Mouse (Mus musculus): ENCODE data around the gene Rab31. TPM values are rescaled to one million over a fixed set of nuclear protein-coding genes. Genes with fewer than 3 reads are reported as not detected.

Rab31 gene
- polyA plus RNA-seq, 1 experiment from 2014 or later = 31.0 TPM

DNA sequence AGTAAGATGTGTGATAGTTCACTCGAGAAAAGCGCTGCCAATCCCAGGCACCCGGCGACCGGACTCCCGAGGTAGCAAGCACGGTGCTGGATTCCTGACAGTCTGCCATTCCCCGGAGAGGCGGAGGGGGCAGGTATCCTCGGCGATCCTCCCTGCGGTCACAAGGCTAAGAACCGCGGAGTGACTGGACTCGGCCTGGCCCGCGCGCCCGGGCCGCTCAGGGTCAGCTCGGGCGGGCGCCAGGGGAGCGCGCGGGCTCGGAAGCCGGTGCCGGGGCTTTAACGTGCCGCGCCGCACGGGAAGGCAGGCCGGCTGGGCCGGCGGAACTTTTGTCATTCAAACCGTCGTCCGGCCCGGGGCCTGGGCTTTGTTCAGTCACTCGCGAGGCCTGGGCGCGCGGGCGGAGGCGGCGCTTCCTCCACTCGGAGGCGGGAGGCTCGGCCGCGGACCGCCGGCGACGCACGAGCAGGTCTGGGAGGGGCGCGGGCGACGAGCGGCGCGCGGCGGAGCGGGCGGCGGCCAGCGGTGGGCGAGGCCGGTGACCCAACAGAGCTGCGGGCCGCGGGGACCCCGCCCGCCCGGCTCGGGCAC is 10.1 kb upstream of the Rab31 start, which contains the start of gene Ppp4r1:
TSS of gene Ppp4r1 (plus strand) at position 23 of the 591 bp plus-strand sequence.
- Histone ChIP-seq H3K4me1 (ENCODE audit: control insufficient read depth in 2 of 2, insufficient read depth in 2 of 2, low read length in 2 of 2) (peaks cover 4 to 13% of the 10 kb centered on the region in 2 experiments), H3K27me3 (ENCODE audit: control insufficient read depth, insufficient read depth, low read length) (no peaks in the 10 kb centered on the region), H3K27ac (replicated peaks in 1 of 2; ENCODE audit: control insufficient read depth in 1 of 2, insufficient read depth in 1 of 2, low read depth in 2 of 2, low read length in 2 of 2) (peak within 1 kb of the TSS; percentile 97 to 98), H3K4me3 (ENCODE audit: control insufficient read depth in 1 of 2, insufficient read depth in 1 of 2, low read depth in 1 of 2, low read length in 2 of 2) (peak within 1 kb of the TSS; percentile 93 to 99), H3K4me2 (ENCODE audit: low read length) (peak within 1 kb of the TSS; percentile 73), H3K36me3 (ENCODE audit: control insufficient read depth, insufficient read depth, low read length) (no peaks in the 10 kb centered on the region), H3K9ac (ENCODE audit: low read length) (peak within 1 kb of the TSS; percentile 100), H3K9me3 (ENCODE audit: control insufficient read depth, low read length) (no peaks in the 10 kb centered on the region)
- under 1% methylated on average over 79 of the region's 81 CpGs for WGBS
- peak; percentile 83 for ATAC-seq (ENCODE audit: insufficient number of reproducible peaks, insufficient read depth, low FRiP score, low read depth)

DNA sequence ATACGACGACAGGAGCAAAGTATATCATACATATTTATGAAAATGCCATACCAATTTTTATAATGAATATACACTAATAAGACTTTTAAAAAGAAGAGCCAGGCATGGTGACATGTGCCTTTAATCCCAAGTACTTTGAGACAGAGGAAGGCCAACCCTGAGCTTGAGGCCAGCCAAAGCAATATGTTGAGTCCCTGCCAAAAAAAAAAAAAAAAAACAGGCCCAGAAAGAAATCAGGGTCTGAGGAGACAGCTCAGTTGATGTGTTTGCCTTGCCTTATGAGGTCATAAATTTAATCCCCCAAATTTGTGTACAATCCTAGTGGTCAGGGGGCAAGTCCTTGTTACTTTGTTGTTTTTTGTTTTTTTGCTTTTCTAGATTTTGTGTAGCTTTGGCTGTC is 8.4 kb upstream of the Rab31 start:
- Histone ChIP-seq H3K4me2 (ENCODE audit: low read length) (no peak overlapping the region), H3K36me3 (ENCODE audit: control insufficient read depth, insufficient read depth, low read length) (no peaks in the 10 kb centered on the region), H3K9ac (ENCODE audit: low read length) (no peak overlapping the region), H3K27ac (replicated peaks in 1 of 2; ENCODE audit: control insufficient read depth in 1 of 2, insufficient read depth in 1 of 2, low read depth in 2 of 2, low read length in 2 of 2) (no peak overlapping the region), H3K9me3 (ENCODE audit: control insufficient read depth, low read length) (no peaks in the 10 kb centered on the region), H3K4me1 (ENCODE audit: control insufficient read depth in 2 of 2, insufficient read depth in 2 of 2, low read length in 2 of 2) (peaks cover 4 to 9% of the 10 kb centered on the region in 2 experiments), H3K4me3 (ENCODE audit: control insufficient read depth in 1 of 2, insufficient read depth in 1 of 2, low read depth in 1 of 2, low read length in 2 of 2) (no peak overlapping the region), H3K27me3 (ENCODE audit: control insufficient read depth, insufficient read depth, low read length) (no peaks in the 10 kb centered on the region)
- 96% methylated on average over 2 of the region's 2 CpGs for WGBS
- ATAC-seq (ENCODE audit: insufficient number of reproducible peaks, insufficient read depth, low FRiP score, low read depth) = no peak

DNA sequence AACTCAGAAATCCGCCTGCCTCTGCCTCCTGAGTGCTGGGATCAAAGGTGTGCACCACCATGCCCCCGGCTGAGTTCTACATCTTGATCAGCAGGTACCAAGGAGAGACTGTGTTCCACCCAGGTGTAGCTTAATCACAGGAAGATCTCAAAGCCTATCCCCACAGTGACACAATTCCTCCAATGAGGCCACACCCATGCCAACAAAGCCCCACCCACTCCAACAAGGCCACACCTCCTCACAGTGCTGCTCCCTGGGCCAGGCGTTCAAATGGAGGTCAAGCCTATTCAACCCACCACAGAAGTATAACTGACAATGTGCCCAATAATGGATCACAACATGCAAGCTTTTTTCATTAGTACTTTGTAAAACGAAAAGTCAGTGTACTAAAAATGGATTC is 4.9 kb upstream of the Rab31 start:
- WGBS = 86% methylated on average over 4 of the region's 4 CpGs
- H3K9ac ChIP-seq (ENCODE audit: low read length) = no peak overlapping the region
- H3K4me2 ChIP-seq (ENCODE audit: low read length) = no peak overlapping the region
- peaks cover 4 to 14% of the 10 kb centered on the region in 2 experiments for H3K4me1 ChIP-seq (ENCODE audit: control insufficient read depth in 2 of 2, insufficient read depth in 2 of 2, low read length in 2 of 2)
- H3K27ac ChIP-seq (replicated peaks in 1 of 2; ENCODE audit: control insufficient read depth in 1 of 2, insufficient read depth in 1 of 2, low read depth in 2 of 2, low read length in 2 of 2) = no peak overlapping the region
- H3K9me3 ChIP-seq (ENCODE audit: control insufficient read depth, low read length) = no peaks in the 10 kb centered on the region
- ATAC-seq (ENCODE audit: insufficient number of reproducible peaks, insufficient read depth, low FRiP score, low read depth) = no peak
- H3K36me3 ChIP-seq (ENCODE audit: control insufficient read depth, insufficient read depth, low read length) = no peaks in the 10 kb centered on the region
- H3K4me3 ChIP-seq (ENCODE audit: control insufficient read depth in 1 of 2, insufficient read depth in 1 of 2, low read depth in 1 of 2, low read length in 2 of 2) = no peak overlapping the region
- H3K27me3 ChIP-seq (ENCODE audit: control insufficient read depth, insufficient read depth, low read length) = no peaks in the 10 kb centered on the region

DNA sequence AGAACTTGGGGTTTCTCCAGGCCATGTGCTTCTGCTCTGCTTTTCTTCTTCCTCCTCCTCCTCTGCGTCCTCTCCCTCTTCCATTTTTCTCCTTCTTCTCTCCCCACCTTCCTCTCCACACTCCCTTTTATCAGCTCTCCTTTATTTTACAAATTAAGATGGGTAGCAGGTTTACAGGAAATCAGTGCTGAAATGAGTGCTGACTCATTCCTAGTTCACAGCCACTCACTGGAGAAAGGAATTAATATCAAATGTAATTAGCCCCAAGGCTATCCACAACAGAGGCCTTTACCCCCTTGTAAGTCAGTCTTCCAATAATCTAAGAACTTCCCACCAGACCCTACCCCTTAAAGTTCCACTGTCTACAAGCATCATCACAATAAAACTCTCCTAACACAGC is 3.7 kb upstream of the Rab31 start:
- Histone ChIP-seq H3K9ac (ENCODE audit: low read length) (no peak overlapping the region), H3K27ac (replicated peaks in 1 of 2; ENCODE audit: control insufficient read depth in 1 of 2, insufficient read depth in 1 of 2, low read depth in 2 of 2, low read length in 2 of 2) (no peak overlapping the region), H3K4me3 (ENCODE audit: control insufficient read depth in 1 of 2, insufficient read depth in 1 of 2, low read depth in 1 of 2, low read length in 2 of 2) (no peak overlapping the region), H3K36me3 (ENCODE audit: control insufficient read depth, insufficient read depth, low read length) (no peaks in the 10 kb centered on the region), H3K4me2 (ENCODE audit: low read length) (no peak overlapping the region), H3K9me3 (ENCODE audit: control insufficient read depth, low read length) (no peaks in the 10 kb centered on the region), H3K4me1 (ENCODE audit: control insufficient read depth in 2 of 2, insufficient read depth in 2 of 2, low read length in 2 of 2) (peaks cover 7 to 16% of the 10 kb centered on the region in 2 experiments), H3K27me3 (ENCODE audit: control insufficient read depth, insufficient read depth, low read length) (no peaks in the 10 kb centered on the region)
- WGBS = 84% methylated on average over 1 of the region's 1 CpGs
- ATAC-seq (ENCODE audit: insufficient number of reproducible peaks, insufficient read depth, low FRiP score, low read depth) = no peak

DNA sequence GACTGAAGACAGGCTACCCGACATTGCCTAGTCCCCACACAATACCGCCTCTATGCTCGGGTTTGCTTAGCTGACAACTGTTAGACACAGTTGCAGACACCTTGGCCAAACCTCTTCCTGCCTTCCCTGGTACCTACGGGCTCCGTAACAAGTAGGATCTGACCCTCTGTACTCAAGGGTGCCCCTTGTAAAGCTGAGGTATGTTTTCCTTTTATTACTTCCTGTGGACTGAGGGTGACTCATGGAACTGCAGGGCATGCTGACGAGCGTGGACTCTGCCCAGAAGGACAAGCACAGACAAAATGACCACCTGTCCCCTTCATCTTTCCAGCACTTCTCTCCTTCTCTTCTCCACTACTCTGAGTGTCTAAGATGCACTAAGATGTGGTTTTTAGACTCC is 1.9 kb upstream of the Rab31 start:
- Histone ChIP-seq H3K4me2 (ENCODE audit: low read length) (no peak overlapping the region), H3K27ac (replicated peaks in 1 of 2; ENCODE audit: control insufficient read depth in 1 of 2, insufficient read depth in 1 of 2, low read depth in 2 of 2, low read length in 2 of 2) (no peak overlapping the region), H3K4me1 (ENCODE audit: control insufficient read depth in 2 of 2, insufficient read depth in 2 of 2, low read length in 2 of 2) (peaks cover 13 to 21% of the 10 kb centered on the region in 2 experiments), H3K9me3 (ENCODE audit: control insufficient read depth, low read length) (no peaks in the 10 kb centered on the region), H3K9ac (ENCODE audit: low read length) (no peak overlapping the region), H3K36me3 (ENCODE audit: control insufficient read depth, insufficient read depth, low read length) (no peaks in the 10 kb centered on the region), H3K4me3 (ENCODE audit: control insufficient read depth in 1 of 2, insufficient read depth in 1 of 2, low read depth in 1 of 2, low read length in 2 of 2) (no peak overlapping the region), H3K27me3 (ENCODE audit: control insufficient read depth, insufficient read depth, low read length) (no peaks in the 10 kb centered on the region)
- WGBS = 39% methylated on average over 7 of the region's 7 CpGs
- no peak for ATAC-seq (ENCODE audit: insufficient number of reproducible peaks, insufficient read depth, low FRiP score, low read depth)

DNA sequence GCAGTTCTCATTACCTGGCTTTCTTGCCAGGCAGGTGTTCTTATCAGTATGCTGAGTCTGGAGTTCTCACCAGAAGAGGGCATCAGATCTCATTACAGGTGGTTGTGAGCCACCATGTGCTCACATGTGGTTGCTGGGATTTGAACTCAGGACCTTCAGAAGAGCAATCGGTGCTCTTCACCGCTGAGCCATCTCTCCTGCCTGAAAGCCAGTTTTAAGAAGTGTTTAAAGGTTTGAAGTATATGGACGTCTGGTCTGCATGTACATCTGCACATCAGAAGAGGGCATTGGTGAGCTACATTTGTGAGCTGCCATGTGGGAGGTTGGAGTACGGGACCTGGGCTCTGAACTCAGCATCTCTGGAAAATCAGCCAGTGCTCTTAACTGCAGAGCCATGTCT is 1.1 kb upstream of the Rab31 start:
- Histone ChIP-seq H3K4me1 (ENCODE audit: control insufficient read depth in 2 of 2, insufficient read depth in 2 of 2, low read length in 2 of 2) (peaks cover 16 to 22% of the 10 kb centered on the region in 2 experiments), H3K27ac (replicated peaks in 1 of 2; ENCODE audit: control insufficient read depth in 1 of 2, insufficient read depth in 1 of 2, low read depth in 2 of 2, low read length in 2 of 2) (no peak overlapping the region), H3K9ac (ENCODE audit: low read length) (no peak overlapping the region), H3K4me3 (ENCODE audit: control insufficient read depth in 1 of 2, insufficient read depth in 1 of 2, low read depth in 1 of 2, low read length in 2 of 2) (no peak overlapping the region), H3K36me3 (ENCODE audit: control insufficient read depth, insufficient read depth, low read length) (no peaks in the 10 kb centered on the region), H3K4me2 (ENCODE audit: low read length) (no peak overlapping the region), H3K9me3 (ENCODE audit: control insufficient read depth, low read length) (no peaks in the 10 kb centered on the region), H3K27me3 (ENCODE audit: control insufficient read depth, insufficient read depth, low read length) (no peaks in the 10 kb centered on the region)
- ATAC-seq (ENCODE audit: insufficient number of reproducible peaks, insufficient read depth, low FRiP score, low read depth) = no peak
- WGBS = 51% methylated on average over 4 of the region's 4 CpGs

DNA sequence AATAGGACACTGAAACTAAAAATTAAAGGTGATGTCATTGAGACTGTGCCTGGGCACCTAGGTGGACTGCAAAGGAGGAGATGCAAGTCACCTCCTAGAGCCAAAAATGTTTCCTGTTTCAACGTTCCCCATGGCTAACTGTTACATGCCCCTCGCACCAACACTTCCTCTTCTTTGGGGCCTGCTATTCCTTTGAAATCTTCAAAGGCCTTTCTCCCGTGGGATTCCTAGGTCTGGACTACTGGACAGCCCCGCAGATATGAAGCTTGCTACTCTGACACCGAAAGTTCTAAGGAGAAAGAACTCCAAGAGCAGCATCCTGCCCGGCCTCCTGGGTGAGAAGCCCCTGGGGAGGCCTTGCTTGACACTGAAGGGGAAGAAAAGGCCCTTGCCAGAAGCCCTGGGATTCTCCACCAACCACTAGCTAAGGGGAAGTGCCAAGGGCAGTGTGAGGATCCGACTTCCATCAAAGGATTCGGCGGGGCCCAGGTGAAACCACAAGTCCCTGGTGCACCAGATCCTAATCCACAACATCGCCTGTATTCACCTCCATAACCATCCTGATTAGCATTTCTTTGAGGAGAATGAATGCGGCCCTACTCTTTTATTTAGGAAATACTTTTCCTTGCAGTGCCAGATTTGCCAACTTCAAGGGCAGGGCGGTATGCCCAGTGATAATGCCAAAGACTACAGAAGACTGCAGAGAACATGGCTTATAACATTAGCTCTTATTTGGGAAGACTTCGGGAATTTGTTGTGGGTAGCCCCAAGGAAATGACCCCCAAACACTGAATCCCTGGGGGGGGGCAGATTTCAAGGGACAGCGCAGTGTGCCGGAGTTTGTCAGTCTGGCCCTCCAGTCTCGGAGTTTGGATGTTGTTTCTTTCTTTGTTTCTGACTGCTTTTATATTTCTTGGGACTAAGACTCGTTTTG is 1.3 kb downstream of the Rab31 start:
- WGBS = 29% methylated on average over 17 of the region's 17 CpGs
- peaks cover 24 to 36% of the 10 kb centered on the region in 2 experiments for H3K4me1 ChIP-seq (ENCODE audit: control insufficient read depth in 2 of 2, insufficient read depth in 2 of 2, low read length in 2 of 2)
- H3K4me3 ChIP-seq (ENCODE audit: control insufficient read depth in 1 of 2, insufficient read depth in 1 of 2, low read depth in 1 of 2, low read length in 2 of 2) = peak overlapping the region; percentile 55 to 70

More for the DNA sequence above, 1.3 kb downstream of the Rab31 start:
- H3K9me3 ChIP-seq (ENCODE audit: control insufficient read depth, low read length) = no peaks in the 10 kb centered on the region
- ATAC-seq (ENCODE audit: insufficient number of reproducible peaks, insufficient read depth, low FRiP score, low read depth) = no peak
- H3K27ac ChIP-seq (replicated peaks in 1 of 2; ENCODE audit: control insufficient read depth in 1 of 2, insufficient read depth in 1 of 2, low read depth in 2 of 2, low read length in 2 of 2) = no peak overlapping the region
- H3K27me3 ChIP-seq (ENCODE audit: control insufficient read depth, insufficient read depth, low read length) = no peaks in the 10 kb centered on the region
- H3K4me2 ChIP-seq (ENCODE audit: low read length) = peak overlapping the region; percentile 87
- H3K36me3 ChIP-seq (ENCODE audit: control insufficient read depth, insufficient read depth, low read length) = no peaks in the 10 kb centered on the region
- H3K9ac ChIP-seq (ENCODE audit: low read length) = peak overlapping the region; percentile 81

Data from heart, embryonic 14.5 days (tissue).